Mouse (Mus musculus): ENCODE data around the gene Mbtps1.
A peak's percentile ranks its signal among the peaks of the same experiment; 100 is the strongest.

Gene Mbtps1

DNA sequence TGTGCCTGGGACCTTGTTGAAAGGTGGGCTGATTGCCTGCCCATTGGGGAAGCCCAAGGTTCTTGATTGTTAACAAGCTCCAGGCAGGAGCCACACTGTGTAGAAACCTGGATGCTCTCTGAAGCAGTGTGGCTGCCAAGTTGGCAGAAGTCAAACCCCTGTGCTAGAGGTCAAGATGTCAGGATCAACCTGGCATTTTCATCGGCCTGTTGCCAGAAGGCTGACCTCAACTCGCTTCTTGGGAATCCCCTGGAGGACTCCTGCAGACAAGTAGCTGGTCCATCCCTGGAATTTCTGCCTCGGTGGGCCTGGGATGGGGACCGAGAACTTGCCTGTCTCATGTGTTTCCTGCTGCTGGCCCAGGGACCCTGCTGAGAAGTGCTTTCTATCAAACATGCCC lies 56.4 kb downstream of the Mbtps1 start:
- peak; percentile 55 to 60 for DNase-seq

GRCm38 (mm10) chr8:119501598-119501997 lies 56.9 kb downstream of the Mbtps1 start, which contains the start of gene Slc38a8:
Gene Slc38a8, minus strand, starts transcription at chr8:119501698.
- DNase-seq = no peak

DNA sequence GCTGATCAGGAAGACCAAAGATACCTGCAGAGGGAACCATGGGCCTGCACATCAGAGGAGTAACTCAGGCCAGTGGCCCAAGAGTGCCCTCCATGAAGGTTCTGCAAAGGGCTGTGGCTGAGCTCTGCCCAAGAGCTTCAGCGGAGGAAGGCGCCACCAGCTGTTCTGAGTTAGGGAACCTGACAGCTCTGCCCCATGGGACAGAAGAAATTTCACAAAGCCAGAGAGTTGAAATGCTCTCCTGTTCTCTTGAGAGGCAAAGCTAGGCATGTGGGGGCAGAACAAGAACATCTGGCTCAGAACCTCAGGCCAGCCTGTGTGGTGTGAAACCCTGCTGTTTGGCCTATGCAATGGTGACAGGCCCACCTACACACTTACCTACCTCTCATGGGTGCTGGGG lies 58.7 kb downstream of the Mbtps1 start:
- no peak for DNase-seq

DNA sequence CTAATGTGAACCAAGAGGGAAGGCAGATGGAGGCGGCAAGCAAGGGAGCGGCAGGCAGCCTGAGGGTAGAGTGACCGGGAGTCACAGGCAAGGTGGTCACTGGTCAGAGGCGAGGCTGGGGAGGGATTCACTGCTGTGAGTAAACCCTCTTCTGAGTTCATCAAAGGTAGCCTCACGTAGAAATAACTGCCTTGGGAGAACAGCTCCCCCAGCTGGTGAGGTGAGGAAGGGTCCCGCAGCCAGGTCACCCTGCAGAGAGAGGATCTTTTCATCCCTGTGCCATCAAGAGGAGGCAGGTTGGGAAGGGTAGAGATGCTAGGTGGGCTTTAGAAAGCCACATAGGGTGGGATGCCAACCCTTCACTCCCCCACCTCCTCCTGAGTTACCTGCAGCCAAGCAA lies 61.7 kb downstream of the Mbtps1 start:
- DNase-seq = peak in 1 of 2 experiments; percentile 42

DNA sequence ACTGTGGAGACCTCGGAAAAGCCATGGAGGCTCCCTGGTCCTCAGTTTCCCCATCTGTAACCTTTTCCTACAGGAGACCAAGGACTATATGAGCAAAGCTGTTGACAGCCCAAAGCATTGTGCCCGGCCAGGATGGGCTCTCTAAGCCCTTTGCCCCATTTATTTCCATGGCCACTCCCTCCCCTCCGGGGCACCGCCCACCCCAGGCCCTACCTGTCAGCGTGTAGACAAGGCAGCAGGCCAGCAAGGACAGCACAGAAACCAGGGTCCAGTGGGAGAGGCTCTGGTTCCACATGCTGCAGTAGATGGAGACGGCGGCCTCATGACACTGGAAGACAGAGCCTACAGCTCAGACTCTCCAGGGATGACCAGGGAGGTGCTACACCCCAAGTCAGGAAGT lies 71.4 kb downstream of the Mbtps1 start:
- DNase-seq = no peak

- DNase-seq = no peak
Observed at GRCm38 (mm10) chr8:119484145-119484896, 74.2 kb downstream of the Mbtps1 start.

- no peak for DNase-seq
Observed at GRCm38 (mm10) chr8:119478684-119479083, 79.9 kb downstream of the Mbtps1 start.

- peak in 1 of 2 experiments; percentile 69 for DNase-seq
Observed at GRCm38 (mm10) chr8:119468091-119468490, 90.4 kb downstream of the Mbtps1 start.

DNA sequence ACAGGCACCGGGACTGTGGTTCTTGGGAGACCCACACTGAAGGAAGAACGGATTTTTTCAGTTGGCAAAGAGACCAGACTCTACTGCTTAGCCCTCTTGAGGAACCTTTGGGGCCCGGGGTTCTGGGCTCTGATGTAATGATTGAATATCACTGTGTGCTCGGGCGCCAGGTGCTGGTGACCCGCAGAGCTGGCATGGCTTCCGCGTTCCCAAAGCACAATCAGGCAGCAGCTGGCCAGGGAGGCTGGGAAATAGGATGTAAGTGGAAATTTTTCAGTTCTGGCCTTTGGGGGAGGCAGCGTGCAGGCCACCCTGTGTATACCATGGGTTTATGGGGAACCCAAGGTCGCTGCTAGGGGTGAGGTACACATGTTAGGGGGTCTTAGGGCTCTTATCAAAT lies 91.7 kb downstream of the Mbtps1 start:
- peak in 1 of 2 experiments; percentile 46 for DNase-seq

DNA sequence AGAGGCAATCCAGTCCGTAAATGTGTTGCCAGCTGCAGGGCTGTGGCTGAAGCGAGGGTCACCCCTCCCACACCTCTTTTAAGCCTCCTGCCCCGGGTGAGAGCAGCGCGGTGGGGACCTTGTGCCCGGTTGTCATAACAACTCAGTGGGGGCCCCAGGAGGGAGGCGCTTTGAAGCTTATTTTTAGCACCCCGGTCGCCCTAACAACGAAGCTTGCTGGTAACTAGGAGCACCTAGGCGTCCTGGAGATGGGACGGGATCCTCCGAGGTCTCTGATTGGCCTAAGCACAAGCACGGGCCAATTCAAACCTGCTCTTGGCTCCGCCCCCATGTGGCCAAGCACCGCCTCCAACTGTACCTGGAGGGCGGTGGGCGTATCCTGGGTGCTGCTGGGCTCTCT lies 92.4 kb downstream of the Mbtps1 start:
- peak in 1 of 2 experiments; percentile 36 for DNase-seq

DNA sequence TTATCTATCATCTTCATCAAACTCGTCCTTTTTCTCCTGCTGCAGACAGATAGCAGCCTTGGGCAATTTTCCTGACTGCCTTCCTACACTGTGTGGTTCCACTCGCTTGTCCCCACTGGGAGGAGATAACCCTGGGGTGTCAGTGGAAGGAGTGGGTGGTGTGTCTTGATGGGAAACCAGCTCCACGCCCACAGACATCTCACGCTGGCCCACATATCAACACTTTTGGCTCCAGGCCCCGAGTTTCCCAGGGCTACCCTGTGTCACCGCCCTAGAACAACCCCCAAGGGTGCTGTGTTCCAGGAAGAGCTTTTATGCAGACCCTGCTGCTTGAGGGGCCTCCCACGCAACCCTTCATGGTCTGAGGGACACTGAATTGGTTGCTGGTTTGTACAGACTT lies 94.8 kb downstream of the Mbtps1 start:
- DNase-seq = no peak

DNA sequence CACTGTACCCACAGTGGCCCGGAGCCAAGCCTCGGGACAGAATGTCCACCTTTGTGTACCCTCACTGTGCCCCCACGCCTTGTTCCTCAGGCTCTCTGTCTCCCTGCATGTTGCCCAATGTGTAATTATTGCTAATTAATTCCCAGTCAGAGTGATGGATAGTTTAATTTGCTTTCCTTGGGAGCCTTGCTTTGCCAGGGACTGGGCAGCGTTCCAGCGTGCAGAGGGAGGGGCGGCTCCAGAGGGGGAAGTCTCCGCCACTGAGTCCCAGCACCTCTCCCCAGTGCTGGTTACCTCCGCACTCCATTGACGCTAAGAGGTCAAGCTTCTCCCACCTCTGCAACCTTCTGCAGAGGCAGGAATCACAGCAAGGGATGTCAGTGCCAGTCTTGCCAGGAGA lies 97.2 kb downstream of the Mbtps1 start:
- DNase-seq = peak in 1 of 2 experiments; percentile 50

- DNase-seq = peak in 1 of 2 experiments; percentile 56
Observed at GRCm38 (mm10) chr8:119459724-119460123, 98.8 kb downstream of the Mbtps1 start.

Measured in cerebellum, postnatal 14 days (tissue).